Mouse (Mus musculus) hindlimb bud, embryonic 11.5 days (tissue): ENCODE data around the gene Lrig1.
A peak's percentile ranks its signal among the peaks of the same experiment; 100 is the strongest.

Experiments
- DNase-seq: peaks from one replicate; pipeline ENCODE4 v3.0.0-alpha.2; 2012; ENCODE audit warnings: low read depth, low spot score; ENCODE audit errors: extremely low spot score

Gene Lrig1

GRCm38 (mm10) chr6:94652659-94653213 is 47.2 kb downstream of the Lrig1 start:
- DNase-seq: no peak

GRCm38 (mm10) chr6:94651541-94651940 is 48.4 kb downstream of the Lrig1 start:
- DNase-seq: no peak

- no peak for DNase-seq
Observed at GRCm38 (mm10) chr6:94649637-94650036, 50.3 kb downstream of the Lrig1 start.

- DNase-seq: no peak
Observed at GRCm38 (mm10) chr6:94648496-94648895, 51.5 kb downstream of the Lrig1 start.

GRCm38 (mm10) chr6:94647574-94648430 is 52.2 kb downstream of the Lrig1 start:
- no peak for DNase-seq

GRCm38 (mm10) chr6:94646902-94647301 is 53.1 kb downstream of the Lrig1 start:
- no peak for DNase-seq

GRCm38 (mm10) chr6:94646274-94646863 is 53.6 kb downstream of the Lrig1 start:
- DNase-seq: no peak

GRCm38 (mm10) chr6:94645723-94646122 is 54.2 kb downstream of the Lrig1 start:
- no peak for DNase-seq

- DNase-seq: no peak
Observed at GRCm38 (mm10) chr6:94644641-94645040, 55.3 kb downstream of the Lrig1 start.

- DNase-seq: no peak
Observed at GRCm38 (mm10) chr6:94643989-94644388, 56.0 kb downstream of the Lrig1 start.

- no peak for DNase-seq
Observed at GRCm38 (mm10) chr6:94642048-94642447, 57.9 kb downstream of the Lrig1 start.

- DNase-seq: no peak
Observed at GRCm38 (mm10) chr6:94640297-94640696, 59.7 kb downstream of the Lrig1 start.

GRCm38 (mm10) chr6:94637024-94637434 is 62.9 kb downstream of the Lrig1 start:
- DNase-seq: no peak

- no peak for DNase-seq
Observed at GRCm38 (mm10) chr6:94635343-94635742, 64.6 kb downstream of the Lrig1 start.

- DNase-seq: no peak
Observed at GRCm38 (mm10) chr6:94634710-94635109, 65.2 kb downstream of the Lrig1 start.

- no peak for DNase-seq
Observed at GRCm38 (mm10) chr6:94634274-94634673, 65.7 kb downstream of the Lrig1 start.

GRCm38 (mm10) chr6:94631779-94632082 is 68.2 kb downstream of the Lrig1 start:
- DNase-seq: no peak

GRCm38 (mm10) chr6:94631051-94631778 is 68.7 kb downstream of the Lrig1 start:
- no peak for DNase-seq

- DNase-seq: no peak
Observed at GRCm38 (mm10) chr6:94628787-94629186, 71.2 kb downstream of the Lrig1 start.

GRCm38 (mm10) chr6:94627714-94628595 is 72.0 kb downstream of the Lrig1 start:
- DNase-seq: peak; percentile 87

GRCm38 (mm10) chr6:94626807-94627206 is 73.2 kb downstream of the Lrig1 start:
- no peak for DNase-seq
